Mouse (Mus musculus) embryonic fibroblast, embryonic 13.5 days (primary cell): Measurements from ENCODE around the gene D930020B18Rik. TPM values are rescaled to one million over a fixed set of nuclear protein-coding genes. Genes with fewer than 3 reads are reported as not detected.

Experiments used
- H3K27ac ChIP-seq: 2 replicates; pipeline ENCODE4 v1.5.1; 2012; ENCODE audit warnings: low read length, control low read depth, inconsistent platforms; ENCODE audit not compliant: insufficient read depth
- H3K4me1 ChIP-seq: 2 replicates; pipeline ENCODE4 v1.6.1; 2011; ENCODE audit warnings: low read length; ENCODE audit not compliant: control insufficient read depth, insufficient read depth
- H3K4me3 ChIP-seq: 2 replicates; pipeline ENCODE4 v1.5.1; 2011; ENCODE audit warnings: mild to moderate bottlenecking, control low read depth, low read length; ENCODE audit not compliant: insufficient read depth
- CTCF ChIP-seq: IDR thresholded peaks from 2 replicates; pipeline ENCODE4 v1.5.1; 2011; ENCODE audit warnings: mild to moderate bottlenecking, control low read depth, low read length, moderate library complexity, borderline replicate concordance; ENCODE audit not compliant: insufficient read depth
- POLR2A ChIP-seq: IDR thresholded peaks from 2 replicates; pipeline ENCODE4 v1.6.1; 2011; ENCODE audit warnings: low read depth, mild to moderate bottlenecking, control low read depth, low read length, moderate library complexity
- polyA plus RNA-seq: library from polyadenylated mRNA; stranded (reverse); fragments of >200 nt; gene quantifications from 2 replicates; pipeline ENCODE4 v1.2.4, GENCODE M21; 2011; ENCODE audit warnings: low read depth; ENCODE audit not compliant: missing spikeins, insufficient read length

D930020B18Rik gene
- polyA plus RNA-seq, 1 experiment = not detected

DNA sequence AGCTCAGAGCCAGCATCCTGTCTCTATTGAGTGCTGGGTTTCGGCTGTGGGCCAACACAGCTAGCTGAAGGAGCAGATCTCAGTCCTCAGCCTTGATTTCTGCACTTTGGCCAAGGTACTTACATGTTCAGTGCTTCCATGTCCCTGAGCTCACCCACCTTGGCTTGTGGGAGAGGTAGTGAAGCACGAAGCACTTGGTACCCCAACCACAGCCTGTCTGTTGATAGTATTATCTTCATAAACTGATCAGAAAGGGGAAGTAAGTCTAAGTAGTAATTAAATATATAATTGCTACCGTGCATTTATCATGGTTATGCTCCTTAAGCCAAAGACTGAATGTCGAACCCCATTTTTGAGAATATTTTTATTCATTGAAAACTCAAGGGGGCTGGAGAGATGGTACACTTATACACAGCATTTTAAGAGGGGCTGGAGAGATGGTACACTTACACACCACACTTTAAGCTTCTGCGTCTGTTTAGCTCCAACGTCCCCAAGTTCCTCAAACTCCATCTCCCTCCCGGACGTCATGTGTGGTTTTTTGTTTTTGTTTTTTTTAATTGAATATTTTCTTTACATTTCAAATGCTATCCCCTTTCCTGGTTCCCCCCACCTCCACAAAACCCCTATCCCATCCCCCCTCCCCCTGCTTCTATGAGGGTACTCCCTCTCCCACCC is 89.8 kb downstream of the D930020B18Rik start:
- Histone ChIP-seq H3K4me3 (no peak overlapping the region), H3K27ac (no peak overlapping the region), H3K4me1 (no peaks in the 10 kb centered on the region)
- no peak for TF ChIP-seq POLR2A
- no peak for TF ChIP-seq CTCF

GRCm38 (mm10) chr10:121732542-121732941 is 91.2 kb downstream of the D930020B18Rik start:
- H3K27ac ChIP-seq = no peak overlapping the region
- no peaks in the 10 kb centered on the region for H3K4me1 ChIP-seq
- H3K4me3 ChIP-seq = no peak overlapping the region
- no peak for TF ChIP-seq POLR2A
- TF ChIP-seq CTCF = no peak

DNA sequence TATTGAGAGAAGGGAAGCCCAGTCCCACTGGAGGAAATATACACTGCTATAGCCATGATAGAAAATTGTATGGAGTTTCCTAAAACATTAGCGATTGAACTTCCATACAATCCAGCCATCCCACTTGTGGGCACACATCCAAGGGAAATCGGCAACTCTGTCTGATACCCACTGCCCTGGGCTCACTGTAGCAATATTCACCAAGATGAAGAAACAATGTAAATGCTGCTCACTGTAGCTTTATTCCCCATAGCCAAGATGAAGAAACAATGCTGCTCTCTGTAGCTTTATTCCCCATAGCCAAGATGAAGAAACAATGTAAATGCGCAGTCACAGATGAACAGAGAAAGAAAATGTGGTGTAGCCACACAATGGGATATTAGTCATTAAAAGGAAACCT is 95.9 kb downstream of the D930020B18Rik start:
- TF ChIP-seq CTCF = no peak
- TF ChIP-seq POLR2A = no peak
- H3K27ac ChIP-seq = no peak overlapping the region
- no peak overlapping the region for H3K4me3 ChIP-seq
- peaks cover 2% of the 10 kb centered on the region; the same call in 1 of the 2 replicates for H3K4me1 ChIP-seq

- Histone ChIP-seq H3K27ac (no peak within 1 kb of the TSS), H3K4me1 (peaks cover 2% of the 10 kb centered on the region; the same call in 1 of the 2 replicates), H3K4me3 (peak within 1 kb of the TSS; percentile 79)
- TF ChIP-seq POLR2A (peak; percentile 75), CTCF (no peak)
Observed at GRCm38 (mm10) chr10:121739548-121740505, 98.4 kb downstream of the D930020B18Rik start, which contains the start of gene BC048403. TSS of gene BC048403 (plus strand) at chr10:121739937.

GRCm38 (mm10) chr10:121742336-121742735 is 100.9 kb downstream of the D930020B18Rik start:
- TF ChIP-seq POLR2A (no peak), CTCF (no peak)
- H3K4me1 ChIP-seq = peaks cover 2% of the 10 kb centered on the region; the same call in 1 of the 2 replicates
- H3K27ac ChIP-seq = no peak overlapping the region
- H3K4me3 ChIP-seq = no peak overlapping the region

Other genes with a start within 250 kb of the D930020B18Rik start
- 18.0 and 20.5 TPM in 2 replicates for gene Rassf3, start 165.2 kb upstream of the D930020B18Rik start, polyA plus RNA-seq
- gene Tbk1, start 54.8 kb upstream of the D930020B18Rik start, polyA plus RNA-seq = 35.3 and 39.0 TPM in 2 replicates
- 118 and 154 TPM in 2 replicates for gene Xpot, start 15.3 kb upstream of the D930020B18Rik start, polyA plus RNA-seq
- 5.9 and 7.5 TPM in 2 replicates for gene BC048403, start 98.3 kb downstream of the D930020B18Rik start, polyA plus RNA-seq